Mouse (Mus musculus) neural tube, embryonic 11.5 days (tissue): ENCODE data around the gene Sytl2. TPM values are rescaled to one million over a fixed set of nuclear protein-coding genes. Genes with fewer than 3 reads are reported as not detected.
A peak's percentile ranks its signal among the peaks of the same experiment; 100 is the strongest.

Experiments
- ATAC-seq: fragments of 200-750 bp; cut with Nextera tagmentation; 2 replicates; pipeline ENCODE4 v1.8.0; 2017; ENCODE audit warnings: moderate number of reproducible peaks, mild to moderate bottlenecking, moderate TSS enrichment, moderate library complexity; ENCODE audit not compliant: insufficient read depth, low FRiP score, low TSS enrichment
- DNase-seq: peaks from one replicate; pipeline ENCODE4 v3.0.0-alpha.2; 2015; ENCODE audit warnings: low spot score
- H3K27ac ChIP-seq: fragments of 300-500 bp; sonication (generic); 2 replicates; pipeline ENCODE4 v1.5.1; 2014; ENCODE audit warnings: low read depth, mild to moderate bottlenecking, low read length
- H3K27me3 ChIP-seq: fragments of 300-500 bp; sonication (generic); 2 replicates; pipeline ENCODE4 v1.6.1; 2014; ENCODE audit warnings: mild to moderate bottlenecking, low read length, mixed read lengths; ENCODE audit not compliant: control insufficient read depth, insufficient read depth
- H3K36me3 ChIP-seq: fragments of 300-500 bp; sonication (generic); 2 replicates; pipeline ENCODE4 v1.6.1; 2014; ENCODE audit warnings: mild to moderate bottlenecking, low read length, moderate library complexity, mixed read lengths; ENCODE audit not compliant: control insufficient read depth, insufficient read depth
- H3K4me1 ChIP-seq: fragments of 300-500 bp; sonication (generic); 2 replicates; pipeline ENCODE4 v1.6.1; 2014; ENCODE audit warnings: low read length, mixed read lengths; ENCODE audit not compliant: control insufficient read depth, insufficient read depth
- H3K4me2 ChIP-seq: fragments of 300-500 bp; sonication (generic); 2 replicates; pipeline ENCODE4 v1.6.1; 2014; ENCODE audit warnings: low read depth, mild to moderate bottlenecking, moderate library complexity
- H3K4me3 ChIP-seq: fragments of 300-500 bp; sonication (generic); 2 replicates; pipeline ENCODE4 v1.5.1; 2014; ENCODE audit warnings: low read depth, low read length
- H3K9ac ChIP-seq: fragments of 300-500 bp; sonication (generic); 2 replicates; pipeline ENCODE4 v1.6.1; 2014; ENCODE audit warnings: mild to moderate bottlenecking, low read length
- H3K9me3 ChIP-seq: fragments of 300-500 bp; sonication (generic); 2 replicates; pipeline ENCODE4 v1.6.1; 2016; ENCODE audit warnings: low read length; ENCODE audit not compliant: control insufficient read depth
- WGBS: fragments of 180-500 bp; shearing (Covaris S2); extraction: QIAGEN DNeasy Blood & Tissue Kit; methylation state at CpG from one replicate; pipeline ENCODE4 v1.1.7; 2014; 5-methylcytosine and 5-hydroxymethylcytosine counted together
- polyA plus RNA-seq: library from polyadenylated mRNA; unstranded; fragments of >200 nt; fragmentation: Nextera tagmentation; extraction: Ambion mirVana; gene quantifications from 2 replicates; pipeline ENCODE4 v1.2.1, GENCODE M21; 2014

Sytl2 gene
- polyA plus RNA-seq, 1 experiment from 2014 or later = 9.0 TPM

DNA sequence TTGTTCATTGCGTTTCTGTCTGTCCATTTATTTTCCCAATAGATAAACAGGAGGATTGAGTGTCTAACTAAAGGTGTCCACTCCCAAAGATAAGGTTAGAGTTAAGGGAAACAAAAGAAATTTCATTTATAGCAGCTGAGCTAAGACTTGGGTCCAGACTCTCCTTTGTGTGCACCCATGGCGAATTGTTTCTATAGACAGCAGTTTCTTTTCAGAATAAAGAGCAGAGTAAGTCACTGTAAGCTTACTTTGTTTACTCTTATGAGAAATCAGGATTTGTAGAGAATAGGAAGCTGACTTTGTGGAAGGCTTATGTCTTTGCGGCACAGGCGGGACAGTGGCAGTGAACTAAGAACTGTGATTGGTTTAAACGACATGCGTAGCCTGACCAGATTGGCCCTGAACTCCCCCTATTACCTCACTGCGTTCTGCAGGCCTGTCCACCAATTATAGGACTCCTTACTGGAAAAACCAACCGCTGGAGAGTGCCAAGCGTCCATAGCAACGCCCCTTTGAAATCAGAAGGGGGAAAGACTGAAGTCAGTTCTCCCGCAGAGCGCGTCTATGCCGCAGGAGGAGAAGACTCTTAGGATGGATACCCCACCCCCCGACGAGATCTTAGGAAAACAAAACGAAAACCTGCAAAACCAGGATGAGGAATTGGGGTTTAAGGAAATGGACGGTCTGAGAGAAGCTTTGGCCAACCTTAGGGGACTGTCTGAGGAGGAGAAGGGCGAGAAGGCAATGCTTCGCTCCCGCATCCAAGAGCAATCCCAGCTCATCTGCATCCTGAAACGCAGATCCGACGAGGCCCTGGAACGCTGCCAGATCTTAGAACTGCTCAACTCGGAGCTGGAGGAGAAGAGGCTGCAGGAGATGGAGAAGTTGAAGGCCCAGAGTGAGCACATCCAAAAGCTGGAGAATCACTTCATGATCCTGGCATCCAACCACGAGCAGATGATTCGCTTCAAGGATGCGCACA lies 124.3 kb downstream of the Sytl2 start, which contains the start of gene Ccdc89:
Gene Ccdc89, plus strand, starts transcription at position 558 of the 982 bp plus-strand sequence.
- H3K4me2 ChIP-seq = peak within 1 kb of the TSS; percentile 59
- H3K27me3 ChIP-seq = no peaks in the 10 kb centered on the region
- no peaks in the 10 kb centered on the region for H3K36me3 ChIP-seq
- 23% methylated on average over 29 of the region's 29 CpGs for WGBS
- DNase-seq = peak; percentile 81
- H3K4me3 ChIP-seq = peak within 1 kb of the TSS; percentile 26
- peak within 1 kb of the TSS; percentile 32 for H3K9ac ChIP-seq
- no peaks in the 10 kb centered on the region for H3K9me3 ChIP-seq
- H3K27ac ChIP-seq = no peak within 1 kb of the TSS
- peak; percentile 100 for ATAC-seq
- H3K4me1 ChIP-seq = no peaks in the 10 kb centered on the region

- DNase-seq = no peak
- Histone ChIP-seq H3K9ac (peak overlapping the region; percentile 32; the same call in 1 of the 2 replicates), H3K4me2 (peak overlapping the region; percentile 59), H3K9me3 (no peaks in the 10 kb centered on the region), H3K4me3 (peak overlapping the region; percentile 26; the same call in 1 of the 2 replicates), H3K27me3 (no peaks in the 10 kb centered on the region), H3K36me3 (no peaks in the 10 kb centered on the region), H3K27ac (no peak overlapping the region), H3K4me1 (no peaks in the 10 kb centered on the region)
- WGBS = 66% methylated on average over 9 of the region's 9 CpGs
- no peak for ATAC-seq
Measured at GRCm38 (mm10) chr7:90427006-90427405, 125.0 kb downstream of the Sytl2 start.

DNA sequence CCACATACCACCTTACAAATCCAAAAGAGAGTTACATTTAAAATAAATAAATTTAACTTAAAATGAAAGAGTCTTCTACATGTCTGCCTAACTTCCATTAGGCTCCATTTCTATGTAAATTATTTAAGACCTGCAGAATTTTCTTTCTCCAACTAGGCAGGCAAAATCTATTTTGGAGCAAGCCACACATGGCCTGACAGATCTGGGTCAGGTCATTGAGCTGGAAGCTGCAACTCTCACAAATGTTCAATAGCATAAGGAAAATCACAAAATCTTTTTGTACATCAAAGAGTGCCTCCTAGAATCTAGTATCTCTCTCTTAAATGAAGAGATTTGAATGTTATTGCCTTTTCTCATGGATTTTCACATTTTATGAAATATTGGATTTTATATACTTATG lies 130.2 kb downstream of the Sytl2 start:
- no peak for ATAC-seq
- Histone ChIP-seq H3K27ac (no peak overlapping the region), H3K4me3 (no peak overlapping the region), H3K4me1 (no peaks in the 10 kb centered on the region), H3K4me2 (no peak overlapping the region), H3K9me3 (no peaks in the 10 kb centered on the region), H3K36me3 (no peaks in the 10 kb centered on the region), H3K27me3 (no peaks in the 10 kb centered on the region), H3K9ac (no peak overlapping the region)
- DNase-seq = no peak

DNA sequence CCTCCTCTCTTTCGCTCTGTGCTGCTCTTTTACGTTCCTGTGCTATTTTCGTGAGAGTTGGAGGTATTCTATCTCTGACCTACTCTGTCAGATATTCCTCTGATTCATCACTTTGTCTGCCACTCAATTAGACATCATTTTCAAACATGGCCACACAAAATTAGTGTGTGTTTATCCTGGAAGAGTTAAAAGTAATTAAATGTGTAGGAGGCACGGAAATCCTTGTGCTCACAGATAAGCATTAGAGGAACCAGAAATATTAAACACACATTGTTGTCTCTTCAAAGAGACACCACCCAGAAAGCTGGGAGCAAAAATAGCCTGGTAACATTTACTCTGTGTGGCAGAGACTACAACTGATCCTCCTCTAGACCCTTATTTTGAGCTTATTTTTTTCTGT lies 138.0 kb downstream of the Sytl2 start:
- DNase-seq = no peak
- H3K4me2 ChIP-seq = no peak overlapping the region

GRCm38 (mm10) chr7:90442070-90442469 lies 140.0 kb downstream of the Sytl2 start:
- peak overlapping the region; percentile 99 for H3K9ac ChIP-seq
- H3K4me2 ChIP-seq = peak overlapping the region; percentile 96
- WGBS = 11% methylated on average over 4 of the region's 4 CpGs
- ATAC-seq = 0 out of 2 replicates have a peak, but pooled peaks have one; percentile 16
- no peaks in the 10 kb centered on the region for H3K36me3 ChIP-seq
- H3K27ac ChIP-seq = no peak overlapping the region
- H3K4me3 ChIP-seq = peak overlapping the region; percentile 96
- no peaks in the 10 kb centered on the region for H3K9me3 ChIP-seq
- peaks cover 6% of the 10 kb centered on the region; the same call in 1 of the 2 replicates for H3K4me1 ChIP-seq
- no peaks in the 10 kb centered on the region for H3K27me3 ChIP-seq
- DNase-seq = no peak

More for the DNA sequence above, 138.0 kb downstream of the Sytl2 start:
- Histone ChIP-seq H3K27me3 (no peaks in the 10 kb centered on the region), H3K9ac (no peak overlapping the region), H3K9me3 (no peaks in the 10 kb centered on the region), H3K36me3 (no peaks in the 10 kb centered on the region), H3K27ac (no peak overlapping the region), H3K4me3 (no peak overlapping the region), H3K4me1 (0 out of 2 replicates have a peak, but pooled peaks cover 3% of the 10 kb centered on the region)
- WGBS = 90% methylated on average over 4 of the region's 4 CpGs
- ATAC-seq = no peak

- H3K4me1 ChIP-seq = peaks cover 6% of the 10 kb centered on the region; the same call in 1 of the 2 replicates
- H3K9me3 ChIP-seq = no peaks in the 10 kb centered on the region
- peak within 1 kb of the TSS; percentile 96 for H3K4me3 ChIP-seq
- peak; percentile 98 for DNase-seq
- H3K27ac ChIP-seq = peak within 1 kb of the TSS; percentile 98
- H3K9ac ChIP-seq = peak within 1 kb of the TSS; percentile 99
- H3K4me2 ChIP-seq = peak within 1 kb of the TSS; percentile 96
- WGBS = under 1% methylated on average over 46 of the region's 54 CpGs
- ATAC-seq = peak; percentile 95
- no peaks in the 10 kb centered on the region for H3K27me3 ChIP-seq
- H3K36me3 ChIP-seq = no peaks in the 10 kb centered on the region
Measured at GRCm38 (mm10) chr7:90442518-90443080, 140.5 kb downstream of the Sytl2 start, which contains the start of gene Crebzf. TSS of gene Crebzf (plus strand) at chr7:90442729.

DNA sequence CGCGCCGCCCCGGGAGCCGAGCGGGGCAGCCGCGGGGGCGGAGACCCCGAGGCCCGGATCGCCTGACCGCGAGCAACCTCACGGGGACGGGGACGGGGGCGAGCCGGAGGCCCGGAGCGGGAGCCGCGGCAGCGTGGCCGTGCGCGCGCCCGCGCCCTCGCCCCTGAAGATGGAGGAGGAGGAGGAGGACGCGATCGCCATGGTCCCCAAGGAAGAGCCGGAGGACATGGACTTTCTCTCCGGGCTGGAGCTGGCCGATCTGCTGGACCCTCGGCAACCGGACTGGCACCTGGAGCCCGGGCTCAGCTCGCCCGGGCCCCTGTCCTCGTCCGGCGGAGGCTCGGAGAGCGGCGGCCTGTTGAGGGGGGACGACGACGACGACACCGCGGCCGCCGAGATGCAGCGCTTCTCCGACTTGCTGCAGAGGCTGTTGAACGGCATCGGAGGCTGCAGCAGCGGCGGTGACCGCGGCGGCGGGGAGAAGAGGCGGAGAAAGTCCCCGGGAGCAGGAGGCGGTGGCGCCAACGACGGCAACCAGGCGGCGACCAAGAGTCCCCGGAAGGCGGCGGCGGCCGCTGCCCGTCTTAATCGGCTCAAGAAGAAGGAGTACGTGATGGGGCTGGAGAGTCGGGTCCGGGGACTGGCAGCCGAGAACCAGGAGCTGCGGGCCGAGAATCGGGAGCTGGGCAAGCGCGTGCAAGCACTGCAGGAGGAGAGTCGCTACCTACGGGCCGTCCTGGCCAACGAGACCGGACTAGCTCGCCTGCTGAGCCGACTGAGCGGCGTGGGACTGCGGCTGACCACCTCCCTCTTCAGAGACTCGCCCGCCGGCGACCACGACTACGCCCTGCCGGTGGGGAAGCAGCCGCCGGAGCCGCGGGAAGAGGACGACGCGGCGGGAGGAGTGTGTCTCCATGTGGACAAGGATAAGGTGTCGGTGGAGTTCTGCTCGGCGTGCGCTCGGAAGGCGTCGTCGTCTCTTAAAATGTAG lies 141.3 kb downstream of the Sytl2 start:
- DNase-seq = peak; percentile 82
- Histone ChIP-seq H3K4me3 (peak overlapping the region; percentile 96), H3K27me3 (no peaks in the 10 kb centered on the region), H3K4me1 (peaks cover 6% of the 10 kb centered on the region; the same call in 1 of the 2 replicates), H3K36me3 (no peaks in the 10 kb centered on the region), H3K4me2 (peak overlapping the region; percentile 96), H3K9me3 (no peaks in the 10 kb centered on the region), H3K27ac (peak overlapping the region; percentile 98), H3K9ac (peak overlapping the region; percentile 99)
- under 1% methylated on average over 123 of the region's 123 CpGs for WGBS
- ATAC-seq = peak; percentile 67

- Histone ChIP-seq H3K4me1 (peaks cover 6% of the 10 kb centered on the region; the same call in 1 of the 2 replicates), H3K4me3 (peak overlapping the region; percentile 96), H3K4me2 (peak overlapping the region; percentile 96), H3K36me3 (no peaks in the 10 kb centered on the region), H3K27me3 (no peaks in the 10 kb centered on the region), H3K27ac (peak overlapping the region; percentile 98; the same call in 1 of the 2 replicates), H3K9ac (peak overlapping the region; percentile 99), H3K9me3 (no peaks in the 10 kb centered on the region)
- no peak for ATAC-seq
- under 1% methylated on average over 6 of the region's 6 CpGs for whole genome bisulfite sequencing
- no peak for DNase-seq
Measured at GRCm38 (mm10) chr7:90444206-90444605, 142.2 kb downstream of the Sytl2 start.
